Mouse (Mus musculus): ENCODE measurements at regions not wholly inside any gene's neighbourhood (a gene's known extent, or its start where the extent isn't known, plus 50 kb on each side); places are given as distances from the start of the nearest gene placed in this dataset.

DNA sequence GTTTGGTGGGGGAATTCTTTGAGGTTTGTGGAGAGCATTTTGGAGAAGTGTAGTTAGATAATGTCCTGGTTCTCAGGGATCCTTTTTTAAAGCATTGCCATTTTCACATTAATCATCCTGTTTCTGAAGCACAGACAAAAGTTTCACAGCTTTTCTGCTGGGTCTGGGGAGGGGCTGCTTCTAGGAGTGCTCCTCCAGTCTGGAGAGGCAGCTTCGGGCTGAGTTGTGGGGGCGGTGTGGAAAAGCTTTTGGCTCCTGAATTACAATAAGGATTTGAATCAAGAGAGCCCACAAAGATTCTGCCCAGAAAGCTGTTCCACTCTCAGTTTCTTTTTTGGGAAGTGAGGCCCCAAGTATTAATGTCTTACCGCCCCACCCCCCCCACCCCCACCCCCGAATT, 89.2 kb upstream of the Akt3 start:
- TF ChIP-seq CTCF (IDR thresholded peaks at IDR 0.05; ENCODE audit: control insufficient read depth, insufficient read depth, insufficient replicate concordance, low read depth, low read length): no peak
- no peak for TF ChIP-seq POLR2A (IDR thresholded peaks at IDR 0.05; ENCODE audit: control insufficient read depth, low read depth, low read length)

All from testis, adult 2 months (tissue).